Mouse (Mus musculus) MEL (cell line): Measurements from ENCODE around the gene Nsun6. TPM values are rescaled to one million over a fixed set of nuclear protein-coding genes. Genes with fewer than 3 reads are reported as not detected.

Experiments
- DNase-seq: peaks from one replicate; pipeline ENCODE4 v3.0.0; 2011; ENCODE audit warnings: low read depth, low spot score
- H3K27ac ChIP-seq: 2 replicates; pipeline ENCODE4 v1.5.1; 2012; ENCODE audit warnings: low read depth, mild to moderate bottlenecking, control low read depth, low read length, moderate library complexity; ENCODE audit not compliant: control insufficient read depth
- H3K27me3 ChIP-seq, 2 experiments: fragments of 150-350 bp in 1 of 2; sonication (generic) in 1 of 2; 2 replicates each; pipeline ENCODE4 v1.6.1; 2012; ENCODE audit warnings: low read length in 2 of 2, mild to moderate bottlenecking in 2 of 2, improper control_type of control experiment in 1 of 2, moderate library complexity in 1 of 2; ENCODE audit not compliant: insufficient read depth in 2 of 2, control insufficient read depth in 1 of 2
- H3K36me3 ChIP-seq, 2 experiments: 2 replicates each; pipeline ENCODE4 v1.6.1; 2012 to 2014; ENCODE audit warnings: low read length in 2 of 2, improper control_type of control experiment in 1 of 2, inconsistent platforms in 1 of 2, mild to moderate bottlenecking in 1 of 2; ENCODE audit not compliant: insufficient read depth in 2 of 2, control insufficient read depth in 1 of 2
- H3K4me1 ChIP-seq, 2 experiments: fragments of 150-350 bp in 1 of 2; sonication (generic) in 1 of 2; 2 replicates each; pipeline ENCODE4 v1.6.1; 2012; ENCODE audit warnings: low read length in 2 of 2, improper control_type of control experiment in 1 of 2, mild to moderate bottlenecking in 1 of 2; ENCODE audit not compliant: insufficient read depth in 2 of 2, control insufficient read depth in 1 of 2
- H3K4me3 ChIP-seq, 2 experiments: fragments of 150-350 bp in 1 of 2; sonication (generic) in 1 of 2; 2 replicates each; pipeline ENCODE4 v1.5.1; 2012; ENCODE audit warnings: low read depth in 2 of 2, low read length in 2 of 2, mild to moderate bottlenecking in 2 of 2, moderate library complexity in 2 of 2, control low read depth in 1 of 2, improper control_type of control experiment in 1 of 2; ENCODE audit not compliant: control insufficient read depth in 1 of 2, insufficient read depth in 1 of 2
- H3K79me2 ChIP-seq: 2 replicates; pipeline ENCODE4 v1.6.1; 2012; ENCODE audit warnings: mild to moderate bottlenecking, low read length, moderate library complexity; ENCODE audit not compliant: control insufficient read depth, poor library complexity, insufficient read depth
- H3K9ac ChIP-seq: 2 replicates; pipeline ENCODE4 v1.6.1; 2012; ENCODE audit warnings: low read depth, mild to moderate bottlenecking, control low read depth, low read length, moderate library complexity; ENCODE audit not compliant: control insufficient read depth, poor library complexity, severe bottlenecking
- H3K9me3 ChIP-seq: fragments of 150-350 bp; sonication (generic); replicated peaks from 2 replicates; pipeline ENCODE4 v1.6.1; 2012; ENCODE audit warnings: mild to moderate bottlenecking, low read length, improper control_type of control experiment, moderate library complexity; ENCODE audit not compliant: insufficient read depth
- BHLHE40 ChIP-seq: IDR thresholded peaks from 2 replicates; pipeline ENCODE4 v1.6.1; 2012; ENCODE audit warnings: low read depth, mild to moderate bottlenecking, inconsistent platforms, low read length, improper control_type of control experiment, borderline replicate concordance
- CHD1 ChIP-seq: IDR thresholded peaks from 2 replicates; pipeline ENCODE4 v1.6.1; 2012; ENCODE audit warnings: low read depth, mild to moderate bottlenecking, inconsistent platforms, low read length, improper control_type of control experiment
- EP300 ChIP-seq, 2 experiments: IDR thresholded peaks; 2 replicates each; pipeline ENCODE4 v1.6.1; 2011; ENCODE audit warnings: improper control_type of control experiment in 2 of 2, low read length in 2 of 2, low read depth in 1 of 2, mild to moderate bottlenecking in 1 of 2
- ETS1 ChIP-seq: IDR thresholded peaks from 2 replicates; pipeline ENCODE4 v1.6.1; 2012; ENCODE audit warnings: low read depth, mild to moderate bottlenecking, inconsistent platforms, low read length, improper control_type of control experiment, moderate library complexity
- GATA1 ChIP-seq: IDR thresholded peaks from 2 replicates; pipeline ENCODE4 v1.6.1; 2011; ENCODE audit warnings: low read depth, low read length, improper control_type of control experiment
- HCFC1 ChIP-seq: IDR thresholded peaks from 2 replicates; pipeline ENCODE4 v1.6.1; 2012; ENCODE audit warnings: low read depth, mild to moderate bottlenecking, inconsistent platforms, low read length, improper control_type of control experiment, moderate library complexity
- JUND ChIP-seq: IDR thresholded peaks from 2 replicates; pipeline ENCODE4 v1.6.1; 2011; ENCODE audit warnings: low read depth, mild to moderate bottlenecking, improper control_type of control experiment, low read length
- KAT2A ChIP-seq: conservative IDR thresholded peaks from 2 replicates; pipeline ENCODE4 v1.6.1; 2012; ENCODE audit warnings: low read depth, low read length, improper control_type of control experiment, inconsistent platforms
- MAFK ChIP-seq: IDR thresholded peaks from 2 replicates; pipeline ENCODE4 v1.6.1; 2011; ENCODE audit warnings: low read depth, mild to moderate bottlenecking, low read length, improper control_type of control experiment, borderline replicate concordance
- MAX ChIP-seq: IDR thresholded peaks from 2 replicates; pipeline ENCODE4 v1.6.1; 2011; ENCODE audit warnings: low read length, improper control_type of control experiment
- MAZ ChIP-seq: IDR thresholded peaks from 2 replicates; pipeline ENCODE4 v1.6.1; 2012; ENCODE audit warnings: low read depth, mild to moderate bottlenecking, inconsistent platforms, low read length, improper control_type of control experiment
- MEF2A ChIP-seq: IDR thresholded peaks from 2 replicates; pipeline ENCODE4 v1.6.1; 2014; ENCODE audit warnings: low read depth, mild to moderate bottlenecking, inconsistent platforms, low read length, improper control_type of control experiment; ENCODE audit not compliant: poor library complexity, insufficient replicate concordance, severe bottlenecking; ENCODE audit errors: extremely low read depth
- MYB ChIP-seq: IDR thresholded peaks from 2 replicates; pipeline ENCODE4 v1.6.1; 2011; ENCODE audit warnings: mild to moderate bottlenecking, low read depth, low read length, improper control_type of control experiment
- NELFE ChIP-seq: IDR thresholded peaks from 2 replicates; pipeline ENCODE4 v1.6.1; 2011; ENCODE audit warnings: low read depth, low read length, improper control_type of control experiment
- NRF1 ChIP-seq: IDR thresholded peaks from 2 replicates; pipeline ENCODE4 v1.6.1; 2014; ENCODE audit warnings: low read depth, mild to moderate bottlenecking, inconsistent platforms, low read length, improper control_type of control experiment, moderate library complexity; ENCODE audit not compliant: poor library complexity, insufficient read depth, severe bottlenecking
- POLR2AphosphoS2 ChIP-seq: IDR thresholded peaks from 2 replicates; pipeline ENCODE4 v1.6.1; 2011; ENCODE audit warnings: low read length, improper control_type of control experiment
- POLR2AphosphoS5 ChIP-seq: IDR thresholded peaks from 2 replicates; pipeline ENCODE4 v1.6.1; 2012; ENCODE audit warnings: low read depth, borderline replicate concordance, mild to moderate bottlenecking, inconsistent platforms, low read length, moderate library complexity, mixed read lengths
- RAD21 ChIP-seq: IDR thresholded peaks from 2 replicates; pipeline ENCODE4 v1.6.1; 2011; ENCODE audit warnings: mild to moderate bottlenecking, low read depth, low read length, improper control_type of control experiment
- RCOR1 ChIP-seq: IDR thresholded peaks from 2 replicates; pipeline ENCODE4 v1.6.1; 2012; ENCODE audit warnings: low read depth, mild to moderate bottlenecking, inconsistent platforms, low read length, improper control_type of control experiment
- TAL1 ChIP-seq: IDR thresholded peaks from 2 replicates; pipeline ENCODE4 v1.6.1; 2012; ENCODE audit warnings: mild to moderate bottlenecking, inconsistent platforms, low read length, moderate library complexity, mixed read lengths
- TCF12 ChIP-seq: IDR thresholded peaks from 2 replicates; pipeline ENCODE4 v1.6.1; 2014; ENCODE audit warnings: low read depth, mild to moderate bottlenecking, inconsistent platforms, low read length, improper control_type of control experiment, moderate library complexity
- ZC3H11A ChIP-seq: IDR thresholded peaks from 2 replicates; pipeline ENCODE4 v1.6.1; 2012; ENCODE audit warnings: low read depth, mild to moderate bottlenecking, inconsistent platforms, low read length, improper control_type of control experiment
- ZNF384 ChIP-seq: IDR thresholded peaks from 2 replicates; pipeline ENCODE4 v1.6.1; 2012; ENCODE audit warnings: low read depth, mild to moderate bottlenecking, inconsistent platforms, low read length, improper control_type of control experiment
- polyA plus RNA-seq, 2 experiments: library from polyadenylated mRNA; stranded (reverse) in 1 of 2; unstranded in 1 of 2; fragments of >175 nt in 1 of 2; fragments of >200 nt in 1 of 2; gene quantifications; 2 replicates each; pipeline versions ENCODE4 v1.2.1 to v1.2.4; 2012; ENCODE audit warnings: low replicate concordance in 2 of 2, low read depth in 1 of 2; ENCODE audit not compliant: insufficient read length in 2 of 2, insufficient read depth in 1 of 2, missing spikeins in 1 of 2
- total RNA-seq: library from RNA; depleted of rRNA; stranded (reverse); fragments of 300-350 nt; gene quantifications from 2 replicates; pipeline ENCODE4 v1.2.3, GENCODE M21; 2012

The Nsun6 gene
- total and polyA plus RNA-seq, 3 experiments: 5.4 to 6.3 TPM; not detected in 1

- peak; percentile 9 for DNase-seq
- Histone ChIP-seq H3K36me3 (no peaks in the 10 kb centered on the region; a peak in 1 of 4 replicates), H3K9me3 (no peaks in the 10 kb centered on the region), H3K9ac (no peak overlapping the region), H3K27ac (no peak overlapping the region), H3K27me3 (no peaks in the 10 kb centered on the region), H3K4me3 (peak overlapping the region in 1 of 2 experiments; percentile 16; a peak in 1 of 4 replicates), H3K79me2 (no peaks in the 10 kb centered on the region), H3K4me1 (no peaks in the 10 kb centered on the region)
- no peak for TF ChIP-seq POLR2AphosphoS2
- TF ChIP-seq TAL1: no peak
- TF ChIP-seq KAT2A: no peak
- no peak for TF ChIP-seq RCOR1
- TF ChIP-seq BHLHE40: no peak
These were observed 93.4 kb downstream of the Nsun6 start for GRCm38 (mm10) chr2:14961493-14961892.

DNA sequence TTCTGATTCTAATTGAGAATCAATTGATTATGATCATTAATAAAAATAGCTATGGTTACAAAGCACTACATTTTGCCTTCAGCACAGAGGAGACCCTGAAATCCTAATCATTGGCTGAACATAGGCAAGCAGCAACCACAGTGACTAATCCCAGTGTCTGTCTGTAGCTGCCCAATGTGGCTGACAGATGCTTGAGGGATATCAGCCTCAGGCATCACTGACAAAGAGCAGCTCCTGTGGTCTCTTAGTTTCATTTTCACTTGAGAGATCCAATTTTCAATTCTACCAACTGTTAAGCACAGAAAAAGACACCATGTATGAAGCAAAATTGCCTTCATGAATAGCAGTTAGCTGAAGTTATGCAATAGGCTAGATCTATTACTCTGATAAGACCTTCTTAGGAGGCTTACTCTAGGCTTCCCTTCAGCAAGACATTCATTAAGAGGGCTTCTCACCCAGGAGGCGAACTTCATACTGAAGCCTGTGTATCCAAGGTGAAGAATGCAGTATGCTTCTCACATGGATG is 93.8 kb downstream of the Nsun6 start:
- H3K79me2 ChIP-seq: no peaks in the 10 kb centered on the region
- no peaks in the 10 kb centered on the region for H3K27me3 ChIP-seq
- H3K9me3 ChIP-seq: no peaks in the 10 kb centered on the region
- no peaks in the 10 kb centered on the region; a peak in 1 of 4 replicates for H3K36me3 ChIP-seq
- H3K27ac ChIP-seq: no peak overlapping the region
- peak overlapping the region in 1 of 2 experiments; percentile 16; a peak in 1 of 4 replicates for H3K4me3 ChIP-seq
- peak; percentile 14 for DNase-seq
- no peaks in the 10 kb centered on the region for H3K4me1 ChIP-seq
- no peak overlapping the region for H3K9ac ChIP-seq
- TF ChIP-seq GATA1 (peak; percentile 36; the same call in 1 of the 2 replicates), ZC3H11A (no peak)

GRCm38 (mm10) chr2:14953090-14953489 is 101.8 kb downstream of the Nsun6 start:
- Histone ChIP-seq H3K4me1 (no peaks in the 10 kb centered on the region), H3K27me3 (no peaks in the 10 kb centered on the region), H3K27ac (no peak overlapping the region), H3K79me2 (no peaks in the 10 kb centered on the region), H3K4me3 (no peak overlapping the region), H3K9me3 (no peaks in the 10 kb centered on the region), H3K36me3 (no peaks in the 10 kb centered on the region), H3K9ac (no peak overlapping the region)
- TF ChIP-seq NELFE (no peak), ZNF384 (no peak), POLR2AphosphoS2 (no peak), MAZ (no peak), MYB (no peak), JUND (no peak), BHLHE40 (no peak), RAD21 (no peak), HCFC1 (no peak), CHD1 (no peak), MAFK (no peak), NRF1 (no peak), ETS1 (no peak), EP300 (IDR thresholded peaks at IDR 0.05; ENCODE audit: low read depth in 1 of 2, low read length in 2 of 2) (no peak), TAL1 (no peak), MAX (no peak), RCOR1 (no peak), TCF12 (no peak), POLR2AphosphoS5 (no peak), MEF2A (no peak)
- DNase-seq: no peak
